Mouse (Mus musculus): ENCODE data around the gene Cdkn2a. TPM values are rescaled to one million over a fixed set of nuclear protein-coding genes. Genes with fewer than 3 reads are reported as not detected.

The Cdkn2a gene
- polyA plus RNA-seq, 1 experiment from 2014 or later: not detected

Other genes with a start within 250 kb of the Cdkn2a start
- 113 and 115 TPM in 2 replicates for gene Mtap, start 157.5 kb downstream of the Cdkn2a start, polyA plus RNA-seq (2014; fragmentation: Nextera tagmentation; extraction: Ambion mirVana)
- 0.65 and 1.2 TPM in 2 replicates for gene Cdkn2b, start 16.4 kb upstream of the Cdkn2a start, polyA plus RNA-seq (2014; fragmentation: Nextera tagmentation; extraction: Ambion mirVana)

Measured in limb, embryonic 11.5 days (tissue).